Mouse (Mus musculus): ENCODE data around the gene Twf2.

Twf2 gene

DNA sequence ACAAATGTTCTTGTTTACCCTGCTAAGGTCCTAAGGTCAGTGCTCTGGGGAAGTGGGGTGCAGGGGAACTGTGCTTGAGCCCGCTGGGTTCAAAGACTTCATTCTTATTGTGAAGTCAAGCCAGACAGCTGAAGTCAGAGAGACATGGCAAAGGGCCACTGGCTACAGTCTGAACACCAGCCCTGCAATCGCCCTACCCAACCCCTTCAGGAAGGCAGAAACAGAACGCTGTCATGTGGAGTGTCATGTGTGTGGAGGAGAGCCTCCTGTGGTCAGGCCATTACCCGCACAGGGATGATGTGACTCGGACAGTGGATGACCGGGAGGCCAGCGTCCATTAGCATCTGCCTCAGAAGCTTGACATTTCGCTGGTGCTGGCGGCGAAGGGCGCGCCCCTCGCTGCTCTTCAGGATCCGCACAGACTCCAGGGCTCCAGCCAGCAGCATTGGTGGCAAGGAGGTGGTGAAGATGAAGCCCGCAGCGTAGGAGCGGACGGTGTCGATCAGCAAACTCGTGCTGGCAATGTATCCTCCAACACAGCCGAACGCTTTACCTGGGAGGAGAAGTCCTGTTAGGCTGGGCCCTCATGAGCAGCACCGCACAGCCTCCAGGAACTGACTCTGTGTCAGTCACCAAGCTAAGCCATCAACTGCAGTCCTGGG, 33.4 kb downstream of the Twf2 start:
- no peak for DNase-seq (ENCODE audit: extremely low spot score)

DNA sequence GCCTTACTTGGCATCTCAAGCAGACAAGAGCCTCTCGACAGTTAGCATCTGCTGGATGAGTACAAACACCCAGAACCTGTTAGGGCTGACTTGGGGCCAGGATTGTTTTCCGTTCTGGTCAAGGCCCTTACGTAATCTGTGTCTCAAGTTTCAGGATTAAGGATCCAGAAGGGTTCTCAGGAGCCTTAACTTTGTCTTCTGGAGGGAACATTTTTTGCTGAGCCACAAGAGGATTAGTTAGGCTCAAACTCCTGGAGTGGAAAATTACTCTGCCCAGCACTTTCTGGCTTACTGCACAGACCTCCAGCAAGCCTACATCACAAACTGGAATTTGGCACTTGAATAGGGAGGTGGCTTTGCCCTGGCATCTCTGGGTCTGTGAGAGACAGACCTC, 33.9 kb downstream of the Twf2 start:
- no peak for DNase-seq (ENCODE audit: extremely low spot score)

DNA sequence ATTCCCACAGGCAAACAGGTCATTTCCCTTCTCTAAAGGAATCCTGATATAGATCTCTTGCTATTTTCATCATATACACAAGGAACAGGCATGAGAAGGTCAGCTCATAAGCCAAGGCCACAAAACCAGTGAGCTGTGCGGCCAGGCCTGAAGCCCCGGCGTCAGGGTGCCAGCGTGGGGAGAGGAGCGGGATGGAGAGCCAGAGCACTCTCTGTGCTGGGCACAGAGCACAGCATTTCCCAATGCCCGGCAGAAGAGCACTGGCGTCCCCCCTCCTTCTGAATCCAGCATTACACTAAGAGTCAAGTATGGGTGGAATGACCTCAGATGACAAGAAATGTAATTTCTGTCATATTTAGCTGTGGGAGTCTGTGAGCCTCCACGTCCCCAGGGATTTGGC, 34.5 kb downstream of the Twf2 start:
- no peak for DNase-seq (ENCODE audit: extremely low spot score)

DNA sequence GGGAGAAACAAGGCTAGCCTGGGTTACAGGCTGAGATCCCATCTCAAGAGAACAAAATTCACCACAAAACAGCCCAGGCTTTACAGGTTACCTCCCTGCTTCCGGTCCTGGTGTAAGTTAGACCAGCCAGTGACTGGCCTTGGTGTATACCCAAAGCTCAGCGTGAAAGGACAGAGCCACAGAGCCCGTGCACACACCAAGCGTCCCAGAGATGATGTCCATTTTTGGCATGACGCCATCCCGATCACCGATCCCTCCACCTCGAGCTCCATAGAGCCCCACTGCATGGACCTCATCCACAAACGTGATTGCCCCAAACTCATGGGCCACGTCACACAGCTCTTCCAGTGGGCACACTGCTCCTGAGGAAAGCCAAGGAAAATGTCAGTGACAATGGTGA, 35.0 kb downstream of the Twf2 start:
- no peak for DNase-seq (ENCODE audit: extremely low spot score)

DNA sequence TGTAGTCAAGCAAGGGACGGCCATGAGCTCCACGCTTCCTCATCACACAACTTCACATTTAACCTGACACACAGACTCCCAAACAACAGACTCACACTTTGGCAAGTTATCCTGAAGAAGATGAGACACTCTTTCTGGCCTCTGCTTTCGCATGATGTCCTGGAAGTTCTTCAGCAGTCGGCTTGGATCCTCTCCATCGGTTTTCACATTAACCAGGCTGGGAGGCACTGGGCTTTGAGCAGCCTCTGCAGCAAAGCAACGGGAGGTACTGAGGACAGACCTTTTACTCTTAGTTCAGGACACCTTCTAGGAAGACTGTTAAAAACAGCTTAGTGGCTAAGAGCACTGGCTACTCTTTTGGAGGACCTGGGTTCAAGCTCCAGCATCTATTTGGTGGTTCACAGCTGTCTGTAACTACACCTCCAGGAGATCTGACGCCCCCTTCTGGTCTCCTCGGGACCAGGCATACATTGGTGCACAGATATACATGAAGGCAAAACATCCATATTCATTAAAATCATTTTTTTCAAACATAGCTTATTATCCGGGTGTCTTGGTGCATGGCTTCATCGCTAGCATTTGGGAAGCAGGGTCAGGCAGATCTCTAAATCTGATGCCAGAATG, 38.7 kb downstream of the Twf2 start:
- no peak for DNase-seq (ENCODE audit: extremely low spot score)

DNA sequence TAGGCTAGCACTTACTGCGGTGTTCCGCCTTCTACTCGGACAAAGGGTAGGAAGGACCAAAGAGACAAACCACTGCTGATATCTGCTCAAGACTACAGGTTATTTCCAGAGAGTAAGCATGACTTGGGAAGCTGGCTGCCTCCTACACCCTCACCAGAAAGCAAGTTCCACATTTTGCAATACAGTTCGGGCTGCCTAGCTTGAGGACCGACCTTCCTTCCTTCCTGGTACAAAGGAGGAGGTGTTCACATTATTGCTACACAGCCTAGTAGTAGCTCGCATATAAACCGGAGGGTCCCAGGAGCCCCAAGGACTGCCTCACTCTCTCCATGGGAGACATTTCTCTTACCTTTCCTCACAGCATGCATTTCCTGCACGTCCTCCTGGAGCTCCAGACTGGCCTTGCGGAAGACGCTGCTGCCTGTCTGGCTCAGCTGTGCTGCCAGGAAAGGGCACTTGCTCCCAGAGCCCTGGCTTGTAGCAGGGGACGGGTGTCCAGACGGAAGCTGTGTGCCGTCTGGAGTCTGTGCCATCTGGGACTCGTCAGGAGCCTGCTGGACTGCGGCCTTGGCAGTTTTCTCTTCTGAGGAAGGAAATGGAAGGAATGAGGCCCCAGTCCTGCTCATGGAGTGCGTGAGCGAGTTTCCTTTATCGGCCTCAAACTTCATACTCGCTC, 40.0 kb downstream of the Twf2 start:
- no peak for DNase-seq (ENCODE audit: extremely low spot score)

DNA sequence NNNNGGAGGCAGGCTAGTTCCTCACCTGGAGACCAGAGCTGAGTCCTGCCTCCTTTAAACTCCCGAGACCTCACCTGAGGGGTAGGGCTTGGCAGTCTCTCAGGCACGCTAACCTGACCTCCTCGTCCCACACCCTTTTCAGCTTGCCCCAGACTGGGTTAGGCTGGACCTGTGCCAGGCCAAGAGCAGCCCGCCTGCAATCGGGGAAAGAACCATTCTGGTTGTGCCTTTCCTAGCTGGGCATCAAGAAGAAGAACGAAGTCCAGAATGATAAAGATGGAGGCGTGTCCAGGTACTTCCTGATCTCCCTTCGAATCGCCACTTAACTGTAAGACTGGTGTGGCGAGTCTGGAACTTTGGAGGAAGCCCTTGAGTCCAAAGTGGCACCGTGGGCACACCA, 46.6 kb downstream of the Twf2 start:
- no peak for DNase-seq (ENCODE audit: extremely low spot score)

DNA sequence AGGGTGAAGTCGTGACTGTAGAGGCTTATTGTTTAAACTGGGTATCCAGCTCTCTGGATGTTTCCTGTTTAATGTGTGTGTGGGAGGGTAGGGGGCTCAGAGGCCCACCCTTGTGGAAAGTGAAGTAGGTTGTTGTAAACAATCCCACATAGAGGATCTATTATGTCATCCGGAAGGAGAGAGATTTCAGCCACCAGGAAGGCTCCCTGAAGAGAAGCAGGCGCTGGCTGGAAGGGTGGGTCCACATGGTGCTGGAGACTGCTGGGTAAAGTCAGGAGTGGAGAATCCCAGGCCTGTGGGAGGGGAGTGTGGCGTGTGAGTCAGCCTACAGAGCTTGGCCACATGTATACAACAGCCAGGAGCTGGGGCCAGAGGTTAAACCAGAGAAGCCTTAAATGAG, 47.3 kb downstream of the Twf2 start:
- no peak for DNase-seq (ENCODE audit: extremely low spot score)

DNA sequence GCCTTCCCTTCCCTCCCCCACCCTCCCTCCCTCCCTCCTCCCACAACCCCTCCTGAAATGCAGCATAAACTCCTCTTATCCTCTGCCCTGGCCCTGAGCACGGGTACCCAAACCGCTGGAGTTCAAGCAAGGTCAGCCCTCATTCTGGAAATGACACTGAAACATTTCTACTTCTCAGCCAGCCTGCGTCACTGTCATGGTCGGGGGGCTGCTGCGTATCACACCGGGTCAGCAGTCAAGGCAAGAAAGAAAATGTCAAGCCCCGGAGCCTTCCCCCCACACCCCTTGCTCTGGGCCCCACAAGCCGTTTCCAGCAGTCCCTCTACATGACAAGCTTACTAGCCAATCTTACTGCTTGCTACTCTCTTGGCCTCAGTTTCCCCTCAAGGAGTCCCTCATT, 48.2 kb downstream of the Twf2 start:
- DNase-seq (ENCODE audit: extremely low spot score) = no peak

DNA sequence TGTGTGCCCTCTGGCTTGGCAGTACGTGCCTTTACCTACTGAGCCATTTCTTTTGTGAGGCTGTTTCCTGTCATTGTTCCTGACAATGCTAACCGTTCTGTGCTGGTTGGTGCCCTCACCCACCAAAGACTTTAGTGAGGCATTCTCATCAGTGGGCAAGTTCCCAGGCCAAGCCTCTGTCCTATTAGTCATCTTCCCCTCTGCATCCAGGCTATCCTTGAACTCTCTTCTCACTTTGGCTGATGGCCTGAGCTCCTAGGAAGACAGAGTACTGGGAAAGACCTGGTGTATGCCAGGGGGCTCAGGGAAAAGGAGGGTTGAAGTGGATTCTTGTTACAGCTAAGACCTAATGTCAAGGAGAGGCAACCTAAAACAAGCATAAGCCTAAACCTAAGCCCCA, 51.1 kb downstream of the Twf2 start:
- DNase-seq (ENCODE audit: extremely low spot score) = no peak

DNA sequence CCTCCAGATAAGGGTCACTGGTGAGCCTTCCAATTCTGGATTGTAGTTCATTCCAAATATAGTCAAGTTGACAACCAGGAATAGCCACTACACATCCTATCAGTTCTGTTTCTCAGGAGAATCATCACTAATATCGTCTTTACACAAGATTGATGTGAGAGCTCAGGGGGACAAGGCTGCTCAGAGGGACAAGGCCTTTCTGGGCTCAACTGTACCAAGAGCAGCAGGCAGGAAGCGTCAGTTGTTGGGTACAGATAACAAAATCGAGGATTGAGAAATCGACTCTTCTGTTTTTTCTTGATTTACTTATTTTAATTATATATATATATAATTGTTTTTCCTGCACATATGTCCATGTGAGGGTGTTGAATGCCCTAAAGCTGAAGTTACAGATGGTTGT, 55.5 kb downstream of the Twf2 start:
- no peak for DNase-seq (ENCODE audit: extremely low spot score)

DNA sequence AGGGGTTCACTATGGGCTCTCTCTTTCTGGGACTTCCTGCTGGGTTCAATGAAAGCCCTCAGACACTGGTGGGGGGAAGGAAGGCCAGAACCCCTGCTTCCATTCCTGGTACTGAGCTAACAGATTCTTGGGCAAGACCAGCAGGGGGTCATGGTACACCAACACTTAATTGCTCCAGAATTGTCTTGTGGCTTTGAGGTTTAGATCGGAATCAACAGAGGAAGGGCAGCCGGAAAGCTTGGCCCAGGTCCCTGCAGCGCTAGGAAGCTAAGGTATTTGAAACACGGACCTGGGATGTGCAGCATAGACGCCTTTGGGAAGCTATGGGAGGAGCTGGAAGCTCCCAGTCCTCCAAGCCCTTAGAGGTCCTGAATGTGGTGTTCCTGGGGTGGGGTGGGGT, 56.1 kb downstream of the Twf2 start:
- no peak for DNase-seq (ENCODE audit: extremely low spot score)

DNA sequence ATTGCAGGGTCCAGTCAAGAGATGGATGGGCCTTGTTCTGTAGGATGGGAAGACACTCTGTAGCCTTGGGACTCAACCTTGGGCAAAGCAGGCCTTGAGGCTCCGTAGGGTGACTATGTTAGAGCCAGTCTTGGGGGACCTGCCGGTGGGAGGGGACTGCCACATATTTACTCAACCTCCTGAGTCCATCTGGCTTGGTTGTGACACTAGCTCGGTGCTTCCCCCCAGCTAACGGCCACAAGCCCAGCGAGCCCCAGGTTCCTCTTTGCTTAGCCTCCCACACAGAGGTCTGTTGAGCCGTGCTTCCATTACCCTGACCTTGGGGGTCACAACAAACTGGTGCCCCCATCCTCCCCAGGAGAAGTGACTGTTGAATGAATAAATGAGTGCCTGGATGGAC, 58.1 kb downstream of the Twf2 start:
- no peak for DNase-seq (ENCODE audit: extremely low spot score)

DNA sequence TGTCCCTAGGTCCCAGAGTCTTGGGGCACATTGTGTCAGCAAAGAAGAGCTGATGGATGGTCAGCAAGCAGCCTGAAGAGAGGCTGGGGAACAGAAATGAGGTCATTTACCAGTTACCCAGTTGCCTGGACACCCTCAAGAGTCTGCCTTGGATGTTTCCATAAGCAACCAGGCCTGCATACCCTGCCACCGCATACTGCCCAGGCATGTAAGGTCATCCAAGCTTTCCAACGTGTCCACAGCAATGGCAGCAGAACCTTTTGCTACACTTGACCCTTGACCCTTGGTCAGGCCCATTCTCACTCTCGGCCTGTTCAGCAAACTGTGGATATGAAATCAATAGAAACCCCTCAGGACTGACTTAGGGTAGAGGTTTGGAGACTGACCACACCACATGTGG, 58.6 kb downstream of the Twf2 start:
- DNase-seq (ENCODE audit: extremely low spot score) = no peak

DNA sequence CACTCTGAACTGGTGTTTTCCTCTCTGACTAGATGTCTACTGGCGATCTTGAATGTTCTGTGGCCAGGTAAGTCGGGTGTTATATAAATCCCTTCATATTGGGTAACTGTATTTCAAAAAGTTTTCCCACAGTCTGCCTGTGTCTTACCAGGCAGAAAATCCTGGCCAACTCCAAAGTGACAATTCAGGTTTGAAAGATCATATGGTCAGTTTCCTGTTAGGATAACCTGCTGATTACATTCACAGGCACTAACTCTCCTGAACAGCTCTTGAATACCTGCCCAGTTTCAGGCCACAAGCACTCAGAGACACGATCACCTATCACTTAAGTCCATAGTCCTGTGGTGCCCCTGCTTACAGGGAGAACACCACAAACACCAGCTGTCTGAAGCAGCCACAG, 59.2 kb downstream of the Twf2 start:
- DNase-seq (ENCODE audit: extremely low spot score) = no peak

DNA sequence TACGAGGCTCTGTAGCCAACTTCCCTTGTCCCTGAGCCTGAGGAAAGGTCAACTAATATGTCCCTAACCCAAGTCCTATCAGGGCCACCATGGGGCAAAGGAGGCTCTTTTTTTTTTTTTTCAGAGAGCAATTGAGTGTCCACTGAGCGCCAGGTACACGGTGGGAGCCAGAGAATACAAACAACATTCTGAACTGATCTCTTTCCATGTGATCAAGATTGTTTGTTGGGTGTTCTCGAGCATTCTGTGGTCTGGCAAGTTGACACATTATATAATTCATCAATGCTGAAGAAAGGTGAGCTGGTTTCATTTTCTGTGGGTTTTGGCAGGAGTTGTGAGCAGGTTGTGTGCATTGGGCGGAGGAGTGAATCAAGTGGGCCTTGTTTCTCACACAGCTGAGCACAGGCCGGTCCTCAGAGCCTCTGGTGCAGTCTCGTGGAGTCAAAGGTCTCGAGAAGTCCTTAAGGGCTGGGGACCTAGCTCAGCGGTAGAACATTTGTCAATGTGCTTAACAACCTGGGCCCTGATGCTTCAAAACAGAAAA, 60.5 kb downstream of the Twf2 start:
- no peak for DNase-seq (ENCODE audit: extremely low spot score)
